Mouse (Mus musculus): ENCODE data around the gene Ptpre. TPM values are rescaled to one million over a fixed set of nuclear protein-coding genes. Genes with fewer than 3 reads are reported as not detected.

Ptpre gene
- total and polyA plus RNA-seq, 2 experiments from 2014 or later = 2.0 to 4.0 TPM

- Histone ChIP-seq H3K9ac (replicated peaks; ENCODE audit: low read depth, low read length) (no peak overlapping the region), H3K9me3 (replicated peaks; ENCODE audit: control insufficient read depth, low read length) (no peaks in the 10 kb centered on the region), H3K4me2 (ENCODE audit: low read depth, low read length) (no peak overlapping the region), H3K27me3 (ENCODE audit: control insufficient read depth, insufficient read depth, low read length) (peaks cover 5% of the 10 kb centered on the region; the same call in 1 of the 2 replicates), H3K4me3 (ENCODE audit: low read depth, low read length) (no peak overlapping the region), H3K36me3 (replicated peaks; ENCODE audit: control insufficient read depth, insufficient read depth, low read length) (no peaks in the 10 kb centered on the region), H3K4me1 (ENCODE audit: control insufficient read depth, insufficient read depth) (peaks cover 25% of the 10 kb centered on the region), H3K27ac (ENCODE audit: low read depth) (no peak overlapping the region)
- ATAC-seq (ENCODE audit: insufficient read depth, low read depth) (no peak), DNase-seq (ENCODE audit: low spot score) (no peak)
- TF ChIP-seq CTCF (IDR thresholded peaks at IDR 0.05; ENCODE audit: low read depth) (no peak), EP300 (IDR thresholded peaks at IDR 0.05; ENCODE audit: low read depth) (no peak)
- WGBS = 63% methylated on average over 7 of the region's 7 CpGs
Observed at GRCm38 (mm10) chr7:135594676-135595075, 57.4 kb downstream of the Ptpre start.

- TF ChIP-seq CTCF (IDR thresholded peaks at IDR 0.05; ENCODE audit: low read depth) = no peak
- no peak for TF ChIP-seq EP300 (IDR thresholded peaks at IDR 0.05; ENCODE audit: low read depth)
- WGBS = 54% methylated on average over 5 of the region's 5 CpGs
- H3K9me3 ChIP-seq (replicated peaks; ENCODE audit: control insufficient read depth, low read length) = no peaks in the 10 kb centered on the region
- H3K27ac ChIP-seq (ENCODE audit: low read depth) = no peak overlapping the region
- H3K36me3 ChIP-seq (replicated peaks; ENCODE audit: control insufficient read depth, insufficient read depth, low read length) = no peaks in the 10 kb centered on the region
- ATAC-seq (ENCODE audit: insufficient read depth, low read depth) (no peak), DNase-seq (ENCODE audit: low spot score) (no peak)
- H3K4me1 ChIP-seq (ENCODE audit: control insufficient read depth, insufficient read depth) = peaks cover 25% of the 10 kb centered on the region
- no peak overlapping the region for H3K4me3 ChIP-seq (ENCODE audit: low read depth, low read length)
- H3K9ac ChIP-seq (replicated peaks; ENCODE audit: low read depth, low read length) = no peak overlapping the region
- peaks cover 5% of the 10 kb centered on the region; the same call in 1 of the 2 replicates for H3K27me3 ChIP-seq (ENCODE audit: control insufficient read depth, insufficient read depth, low read length)
- no peak overlapping the region for H3K4me2 ChIP-seq (ENCODE audit: low read depth, low read length)
Observed at GRCm38 (mm10) chr7:135595640-135596174, 58.4 kb downstream of the Ptpre start.

DNA sequence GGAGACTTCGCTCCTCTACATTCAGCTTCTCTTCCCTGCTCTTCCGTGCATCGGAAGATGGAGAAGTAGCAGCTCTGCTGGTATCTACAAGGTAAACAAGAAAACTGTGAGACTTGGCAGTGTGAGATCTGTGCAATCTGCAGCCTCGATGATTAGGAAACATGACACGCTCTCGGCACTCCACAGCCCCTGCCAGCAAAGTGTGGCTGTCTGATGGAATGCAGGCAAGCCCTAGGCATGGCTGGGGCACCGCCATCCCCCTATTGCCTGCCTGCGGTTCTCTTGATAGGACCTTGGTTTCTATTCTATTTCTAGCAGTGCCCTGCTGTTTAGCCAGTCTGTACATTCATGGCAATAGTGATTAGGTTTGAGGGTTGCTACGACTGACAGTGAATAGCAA, 59.7 kb downstream of the Ptpre start:
- WGBS = 13% methylated on average over 9 of the region's 9 CpGs
- peaks cover 29% of the 10 kb centered on the region for H3K4me1 ChIP-seq (ENCODE audit: control insufficient read depth, insufficient read depth)
- H3K9ac ChIP-seq (replicated peaks; ENCODE audit: low read depth, low read length) = no peak overlapping the region
- peak overlapping the region; percentile 47; the same call in 1 of the 2 replicates for H3K27ac ChIP-seq (ENCODE audit: low read depth)
- TF ChIP-seq EP300 (IDR thresholded peaks at IDR 0.05; ENCODE audit: low read depth) = no peak
- peak; percentile 67 for ATAC-seq (ENCODE audit: insufficient read depth, low read depth)
- H3K4me2 ChIP-seq (ENCODE audit: low read depth, low read length) = peak overlapping the region; percentile 48
- H3K36me3 ChIP-seq (replicated peaks; ENCODE audit: control insufficient read depth, insufficient read depth, low read length) = no peaks in the 10 kb centered on the region
- peaks cover 5% of the 10 kb centered on the region; the same call in 1 of the 2 replicates for H3K27me3 ChIP-seq (ENCODE audit: control insufficient read depth, insufficient read depth, low read length)
- no peak overlapping the region for H3K4me3 ChIP-seq (ENCODE audit: low read depth, low read length)
- peak; percentile 30 for DNase-seq (ENCODE audit: low spot score)
- H3K9me3 ChIP-seq (replicated peaks; ENCODE audit: control insufficient read depth, low read length) = no peaks in the 10 kb centered on the region

- peaks cover 29% of the 10 kb centered on the region for H3K4me1 ChIP-seq (ENCODE audit: control insufficient read depth, insufficient read depth)
- ATAC-seq (ENCODE audit: insufficient read depth, low read depth) (peak; percentile 29; the same call in 1 of the 2 replicates), DNase-seq (ENCODE audit: low spot score) (no peak)
- no peak overlapping the region for H3K9ac ChIP-seq (replicated peaks; ENCODE audit: low read depth, low read length)
- H3K27me3 ChIP-seq (ENCODE audit: control insufficient read depth, insufficient read depth, low read length) = peaks cover 5% of the 10 kb centered on the region; the same call in 1 of the 2 replicates
- H3K4me2 ChIP-seq (ENCODE audit: low read depth, low read length) = peak overlapping the region; percentile 48; the same call in 1 of the 2 replicates
- no peak overlapping the region for H3K4me3 ChIP-seq (ENCODE audit: low read depth, low read length)
- H3K27ac ChIP-seq (ENCODE audit: low read depth) = peak overlapping the region; percentile 47
- TF ChIP-seq EP300 (IDR thresholded peaks at IDR 0.05; ENCODE audit: low read depth) (no peak), CTCF (IDR thresholded peaks at IDR 0.05; ENCODE audit: low read depth) (no peak)
- no peaks in the 10 kb centered on the region for H3K9me3 ChIP-seq (replicated peaks; ENCODE audit: control insufficient read depth, low read length)
- 29% methylated on average over 12 of the region's 12 CpGs for WGBS
- H3K36me3 ChIP-seq (replicated peaks; ENCODE audit: control insufficient read depth, insufficient read depth, low read length) = no peaks in the 10 kb centered on the region
Observed at GRCm38 (mm10) chr7:135597604-135598289, 60.5 kb downstream of the Ptpre start.

DNA sequence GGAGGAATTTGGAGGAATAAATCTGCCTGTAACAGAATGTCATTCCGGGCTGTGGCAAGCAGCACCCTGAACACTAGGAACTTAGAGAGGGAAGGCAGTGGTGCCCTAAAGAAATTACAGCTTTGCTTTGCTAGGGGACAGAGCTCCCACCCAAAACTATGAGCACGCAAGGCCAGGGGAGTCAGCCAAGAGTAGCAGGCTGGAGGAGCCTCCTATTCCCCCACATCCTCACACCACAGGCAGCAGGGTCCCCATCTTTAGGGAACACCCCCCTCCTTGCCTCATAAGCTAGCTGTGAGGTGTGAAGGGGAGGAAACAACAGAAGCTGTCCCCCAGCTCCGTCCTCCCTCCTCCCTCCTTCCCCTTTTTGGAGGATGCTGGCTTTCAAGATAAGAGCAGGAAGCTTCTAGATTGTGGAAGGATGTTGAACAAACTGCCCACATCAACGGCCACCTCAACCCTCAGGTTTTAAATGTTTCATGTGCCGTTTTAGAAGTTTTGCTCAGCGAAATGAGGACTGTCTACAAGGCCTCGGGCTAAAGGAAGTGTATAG, 61.1 kb downstream of the Ptpre start:
- no peaks in the 10 kb centered on the region for H3K9me3 ChIP-seq (replicated peaks; ENCODE audit: control insufficient read depth, low read length)
- no peaks in the 10 kb centered on the region for H3K36me3 ChIP-seq (replicated peaks; ENCODE audit: control insufficient read depth, insufficient read depth, low read length)
- ATAC-seq (ENCODE audit: insufficient read depth, low read depth) = no peak
- H3K27ac ChIP-seq (ENCODE audit: low read depth) = peak overlapping the region; percentile 47
- TF ChIP-seq CTCF (IDR thresholded peaks at IDR 0.05; ENCODE audit: low read depth) (no peak), EP300 (IDR thresholded peaks at IDR 0.05; ENCODE audit: low read depth) (no peak)
- H3K9ac ChIP-seq (replicated peaks; ENCODE audit: low read depth, low read length) = 0 out of 2 replicates have a peak overlapping the region, but pooled peaks have one; percentile 2
- no peak overlapping the region for H3K4me2 ChIP-seq (ENCODE audit: low read depth, low read length)
- no peak for DNase-seq (ENCODE audit: low spot score)
- H3K4me3 ChIP-seq (ENCODE audit: low read depth, low read length) = no peak overlapping the region
- H3K27me3 ChIP-seq (ENCODE audit: control insufficient read depth, insufficient read depth, low read length) = peaks cover 5% of the 10 kb centered on the region; the same call in 1 of the 2 replicates
- H3K4me1 ChIP-seq (ENCODE audit: control insufficient read depth, insufficient read depth) = peaks cover 31% of the 10 kb centered on the region
- 56% methylated on average over 7 of the region's 7 CpGs for WGBS

All from heart, postnatal 0 days (tissue).